ENCODE assay signal across 24 mouse cellular contexts in the genomic region with DNA sequence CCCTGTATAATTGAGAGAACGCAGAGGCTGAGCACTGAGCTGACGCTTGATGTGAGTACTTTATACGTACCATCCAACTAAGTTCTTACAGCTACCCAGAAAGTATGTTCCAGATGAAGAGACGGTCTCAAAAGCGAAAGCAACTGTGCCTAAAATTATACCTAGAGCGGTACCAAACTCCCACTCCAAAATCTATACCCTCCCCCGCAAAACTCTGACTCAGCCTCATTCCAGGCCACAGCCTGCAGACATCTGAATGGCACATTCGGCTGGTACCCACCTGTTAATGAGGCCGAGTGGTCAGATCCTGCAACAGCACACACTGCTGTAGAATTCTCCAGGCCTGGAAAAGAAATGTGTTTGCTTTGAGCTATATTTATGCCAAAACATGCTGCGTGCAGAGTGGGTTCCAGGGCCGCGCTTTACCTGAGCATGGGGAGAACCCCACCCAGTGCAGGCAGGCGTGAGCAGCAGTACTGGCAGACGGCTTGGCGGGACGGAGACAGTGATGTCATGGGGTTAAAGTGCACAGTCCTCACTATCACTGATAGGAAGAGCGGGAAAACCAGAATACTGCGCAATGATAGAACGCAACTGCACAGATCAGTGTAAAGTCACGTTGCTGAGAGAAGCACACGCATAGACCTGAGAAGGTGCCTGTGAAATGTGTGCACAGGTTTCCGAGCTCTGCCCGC. TPM values are rescaled to one million over a fixed set of nuclear protein-coding genes. Genes with fewer than 3 reads are reported as not detected.
DNase-seq lines count a peak whose midpoint lies in the region; ATAC-seq and TF ChIP-seq lines count a peak whose summit lies in the region.
"Had no signal": no experiment of that assay in that cellular context is flagged by ENCODE, and none has a peak within 500 bp of the region (broad histone marks: within the 10 kb centered on the region; RNA-seq: fewer than 3 reads in every experiment).

No protein-coding gene starts in this region.

- WGBS in stomach, embryonic 16.5 days: 90% methylated on average over 23 of the region's 23 CpGs
- 89% methylated on average over 23 of the region's 23 CpGs for WGBS in stomach, postnatal 0 days
- 93% methylated on average over 23 of the region's 23 CpGs for WGBS in midbrain, embryonic 10.5 days

- TF ChIP-seq EP300 in stomach, postnatal 0 days (optimal IDR thresholded peaks at IDR 0.05): no peak

- H3K36me3 ChIP-seq in stomach, embryonic 16.5 days (ENCODE audit: control insufficient read depth, insufficient read depth, low read length): 0 out of 2 replicates have a peak, but pooled peaks cover 6% of the 10 kb centered on the region
- peaks cover 5% of the 10 kb centered on the region for H3K36me3 ChIP-seq in stomach, postnatal 0 days (ENCODE audit: control insufficient read depth, insufficient read depth, low read length)
- peaks cover 45% of the 10 kb centered on the region for H3K36me3 ChIP-seq in midbrain, embryonic 10.5 days
- H3K36me3 ChIP-seq: liver, embryonic 15.5 days had no signal

- ATAC-seq in stomach, embryonic 16.5 days (ENCODE audit: insufficient read depth, low FRiP score): 0 out of 2 replicates have a peak, but pooled peaks have one; percentile 50
- no peak for ATAC-seq in stomach, postnatal 0 days (ENCODE audit: low FRiP score, low TSS enrichment)
- ATAC-seq: activated CD4-positive, CD25-positive, alpha-beta regulatory T cell, adult 4 months; CD4-positive, CD25-positive, alpha-beta regulatory T cell, adult 4 months; inflammation-experienced regulatory T-cells, adult 6 months; lung, postnatal 0 days; midbrain, embryonic 13.5 days had no signal

- no peaks in the 10 kb centered on the region for H3K4me1 ChIP-seq in stomach, embryonic 16.5 days (ENCODE audit: control insufficient read depth, insufficient read depth, low read length)
- H3K4me1 ChIP-seq in stomach, postnatal 0 days (replicated peaks; ENCODE audit: control insufficient read depth, insufficient read depth): no peaks in the 10 kb centered on the region
- no peaks in the 10 kb centered on the region for H3K4me1 ChIP-seq in midbrain, embryonic 10.5 days
- H3K4me1 ChIP-seq: forebrain, embryonic 12.5 days; hindbrain, embryonic 13.5 days; liver, embryonic 15.5 days; midbrain, embryonic 13.5 days had no signal

- no peaks in the 10 kb centered on the region for H3K9me3 ChIP-seq in stomach, embryonic 16.5 days (replicated peaks; ENCODE audit: control insufficient read depth, low read length)
- H3K9me3 ChIP-seq in stomach, postnatal 0 days (ENCODE audit: control insufficient read depth, low read length): no peaks in the 10 kb centered on the region
- H3K9me3 ChIP-seq in midbrain, embryonic 10.5 days (replicated peaks): no peaks in the 10 kb centered on the region
- H3K9me3 ChIP-seq: forebrain, embryonic 12.5 days; G1E; hindbrain, embryonic 13.5 days; liver, embryonic 15.5 days; midbrain, embryonic 13.5 days had no signal

- H3K4me2 ChIP-seq in stomach, embryonic 16.5 days (ENCODE audit: low read depth, low read length): no peak overlapping the region
- no peak overlapping the region for H3K4me2 ChIP-seq in stomach, postnatal 0 days (replicated peaks; ENCODE audit: low read depth)
- H3K4me2 ChIP-seq: forebrain, embryonic 12.5 days; heart, embryonic 11.5 days; hindbrain, embryonic 13.5 days; liver, embryonic 15.5 days; midbrain, embryonic 13.5 days had no signal

- H3K9ac ChIP-seq in stomach, embryonic 16.5 days (ENCODE audit: low read length): no peak overlapping the region
- no peak overlapping the region for H3K9ac ChIP-seq in stomach, postnatal 0 days (ENCODE audit: low read length)
- H3K9ac ChIP-seq: forebrain, embryonic 12.5 days; hindbrain, embryonic 13.5 days; liver, embryonic 15.5 days; midbrain, embryonic 13.5 days had no signal

- TF ChIP-seq CTCF in stomach, postnatal 0 days (IDR thresholded peaks at IDR 0.05; ENCODE audit: low read depth): no peak

- DNase-seq in cerebellum, adult 9-10 months: peak; percentile 12
- no peak for DNase-seq in cerebellum, adult 11-12 months
- DNase-seq in layer of hippocampus, adult 9-11 months: peak; percentile 42
- no peak for DNase-seq in layer of hippocampus, postnatal 10 days (ENCODE audit: low spot score in 2 of 2)
- no peak for DNase-seq in stomach, postnatal 0 days (ENCODE audit: low spot score)
- DNase-seq in yolk sac, embryonic 10.5 days (ENCODE audit: low spot score): peak; percentile 56
- no peak for DNase-seq in midbrain, embryonic 10.5 days (ENCODE audit: low spot score)
- DNase-seq: adrenal gland, postnatal 14 days; cerebellum, adult 11 months; cerebellum, postnatal 36 days; thymus, adult 2 months had no signal

- no peak overlapping the region for H3K27ac ChIP-seq in stomach, embryonic 16.5 days (ENCODE audit: low read length)
- H3K27ac ChIP-seq in stomach, postnatal 0 days (replicated peaks): no peak overlapping the region
- H3K27ac ChIP-seq in midbrain, embryonic 10.5 days (replicated peaks): no peak overlapping the region
- H3K27ac ChIP-seq: forebrain, embryonic 12.5 days; hindbrain, embryonic 13.5 days; liver, embryonic 15.5 days; midbrain, embryonic 13.5 days had no signal

- no peak overlapping the region for H3K4me3 ChIP-seq in stomach, embryonic 16.5 days (replicated peaks; ENCODE audit: low read length)
- no peak overlapping the region for H3K4me3 ChIP-seq in stomach, postnatal 0 days (ENCODE audit: low read depth, low read length)
- no peak overlapping the region for H3K4me3 ChIP-seq in midbrain, embryonic 10.5 days
- H3K4me3 ChIP-seq: forebrain, embryonic 12.5 days; hindbrain, embryonic 13.5 days; liver, embryonic 15.5 days; midbrain, embryonic 13.5 days had no signal

- no peaks in the 10 kb centered on the region for H3K27me3 ChIP-seq in stomach, embryonic 16.5 days (ENCODE audit: control insufficient read depth, insufficient read depth, low read length)
- no peaks in the 10 kb centered on the region for H3K27me3 ChIP-seq in stomach, postnatal 0 days (ENCODE audit: control insufficient read depth, insufficient read depth, low read length)
- H3K27me3 ChIP-seq in midbrain, embryonic 10.5 days (ENCODE audit: low read depth, poor library complexity, severe bottlenecking): no peaks in the 10 kb centered on the region
- H3K27me3 ChIP-seq: forebrain, embryonic 12.5 days; hindbrain, embryonic 13.5 days; liver, embryonic 15.5 days; midbrain, embryonic 13.5 days had no signal

RNA-seq across cellular contexts. Expression of a gene that starts 21.0 kb away (rescaled TPM):
- total RNA-seq in layer of hippocampus, postnatal 10 days (2021): 10 to 100 TPM; 50.5 to 55.9 TPM
- polyA plus RNA-seq in stomach, embryonic 16.5 days (2015; fragmentation: Nextera tagmentation; extraction: Ambion mirVana): 13.5 and 14.9 TPM in 2 replicates
- 10.8 and 11.4 TPM in 2 replicates for polyA plus RNA-seq in stomach, postnatal 0 days (2015; fragmentation: Nextera tagmentation; extraction: Ambion mirVana)
- polyA plus RNA-seq in midbrain, embryonic 10.5 days (2016; fragmentation: Nextera tagmentation; extraction: Ambion mirVana): 17.6 and 19.6 TPM in 2 replicates

RNA-seq across cellular contexts. Expression of a gene that starts 53.8 kb away (rescaled TPM):
- total RNA-seq in layer of hippocampus, postnatal 10 days (2021): under 1 TPM; 0.50 to 0.56 TPM
- polyA plus RNA-seq in stomach, embryonic 16.5 days (2015; fragmentation: Nextera tagmentation; extraction: Ambion mirVana): 1.0 TPM in 2 replicates
- polyA plus RNA-seq in stomach, postnatal 0 days (2015; fragmentation: Nextera tagmentation; extraction: Ambion mirVana): 0.48 and 0.79 TPM in 2 replicates
- polyA plus RNA-seq in midbrain, embryonic 10.5 days (2016; fragmentation: Nextera tagmentation; extraction: Ambion mirVana): 0.51 and 0.79 TPM in 2 replicates
- total RNA-seq: adrenal gland, postnatal 14 days; heart, postnatal 25 days; megakaryocyte progenitor cell, adult 5-6 weeks had no signal
- polyA plus RNA-seq: heart, embryonic 11.5 days; liver, embryonic 15.5 days had no signal

Comparison
In these comparisons a context has a peak if more than half of its experiments do, and no peak if none do; other contexts are left out.
1. DNase-seq: peak in cerebellum, adult 9-10 months (single experiment), layer of hippocampus, adult 9-11 months (single experiment) and yolk sac, embryonic 10.5 days (single experiment); none in cerebellum, adult 11-12 months (single experiment), layer of hippocampus, postnatal 10 days (0 of 2), stomach, postnatal 0 days (single experiment) and midbrain, embryonic 10.5 days (single experiment).